ENCODE assay signal across 22 mouse cellular contexts in genomic region chr2:131766500-131766899, GRCm38 (mm10).
DNase-seq lines count a peak whose midpoint lies in the region; ATAC-seq lines count a peak whose summit lies in the region.
"Had no signal": no experiment of that assay in that cellular context is flagged by ENCODE, and none has a peak within 500 bp of the region (broad histone marks: within the 10 kb centered on the region; RNA-seq: fewer than 3 reads in every experiment).

No protein-coding gene starts in this region.

- H3K36me3 ChIP-seq in neural tube, embryonic 15.5 days, result no peaks in the 10 kb centered on the region
- H3K36me3 ChIP-seq: G1E had no signal

- H3K27ac ChIP-seq in neural tube, embryonic 15.5 days (replicated peaks), result no peak overlapping the region

- ATAC-seq in frontal cortex, adult (ENCODE audit: low TSS enrichment), result peak; percentile 62
- ATAC-seq in neural tube, embryonic 15.5 days (ENCODE audit: low FRiP score), result no peak
- ATAC-seq: activated CD4-positive, CD25-positive, alpha-beta regulatory T cell, adult 4 months; CD4-positive, CD25-positive, alpha-beta regulatory T cell, adult 4 months; Patski had no signal

- H3K4me3 ChIP-seq in neural tube, embryonic 15.5 days (replicated peaks), result no peak overlapping the region

- no peaks in the 10 kb centered on the region for H3K27me3 ChIP-seq in neural tube, embryonic 15.5 days (replicated peaks)
- H3K27me3 ChIP-seq: Patski had no signal

- H3K9me3 ChIP-seq in neural tube, embryonic 15.5 days (replicated peaks), result no peaks in the 10 kb centered on the region
- H3K9me3 ChIP-seq: G1E had no signal

- H3K4me2 ChIP-seq in neural tube, embryonic 15.5 days, result no peak overlapping the region

- WGBS in neural tube, embryonic 15.5 days, result 94% methylated on average over 9 of the region's 9 CpGs

- no peaks in the 10 kb centered on the region for H3K4me1 ChIP-seq in neural tube, embryonic 15.5 days

- DNase-seq in frontal cortex, postnatal 14 days (ENCODE audit: low spot score in 2 of 2), result no peak
- peak; percentile 3 for DNase-seq in neural tube, embryonic 10.5 days (ENCODE audit: extremely low spot score, low spot score)
- DNase-seq in right cerebral cortex, adult 18-20 months, result peak; percentile 30
- DNase-seq in right cerebral cortex, postnatal 14 days, result no peak
- DNase-seq in brain, adult 2 months (ENCODE audit: low read depth, low spot score), result peak; percentile 48
- DNase-seq in ovary, postnatal 36 days (ENCODE audit: low spot score), result no peak
- DNase-seq: adrenal gland, adult 2 months; adrenal gland, adult 8-10 months; adrenal gland, postnatal 10 days; adrenal gland, postnatal 14 days; adrenal gland, postnatal 25 days; adrenal gland, postnatal 36 days; B cell, adult 2 months; cerebellum, adult 11 months; cerebellum, adult 11-12 months; cerebellum, adult 18-20 months had no signal

- H3K9ac ChIP-seq in neural tube, embryonic 15.5 days (replicated peaks), result no peak overlapping the region

Comparison
In these comparisons a context has a peak if more than half of its experiments do, and no peak if none do; other contexts are left out.
1. DNase-seq: peak in neural tube, embryonic 10.5 days (single experiment), right cerebral cortex, adult 18-20 months (single experiment) and brain, adult 2 months (single experiment); none in frontal cortex, postnatal 14 days (0 of 2), right cerebral cortex, postnatal 14 days (single experiment) and ovary, postnatal 36 days (single experiment).